Mouse (Mus musculus) CH12.LX (cell line): ENCODE results near the gene Olfr1532-ps1. TPM values are rescaled to one million over a fixed set of nuclear protein-coding genes. Genes with fewer than 3 reads are reported as not detected.

Experiments used
- DNase-seq: peaks from one replicate; pipeline ENCODE4 v3.0.0-alpha.2; 2013; ENCODE audit errors: extremely low read depth
- H3K27ac ChIP-seq: 2 replicates; pipeline ENCODE4 v1.5.1; 2012; ENCODE audit warnings: low read depth, mild to moderate bottlenecking, control low read depth, moderate library complexity; ENCODE audit not compliant: insufficient read depth
- H3K27me3 ChIP-seq: replicated peaks from 2 replicates; pipeline ENCODE3; 2012; ENCODE audit warnings: inconsistent platforms
- H3K36me3 ChIP-seq, 2 experiments: replicated peaks in 1 of 2; 2 replicates each; pipeline versions ENCODE3 to v1.6.1; 2012; ENCODE audit warnings: inconsistent platforms in 1 of 2, low read length in 1 of 2, mild to moderate bottlenecking in 1 of 2, mixed read lengths in 1 of 2, moderate library complexity in 1 of 2; ENCODE audit not compliant: control insufficient read depth in 1 of 2, insufficient read depth in 1 of 2
- H3K4me1 ChIP-seq, 2 experiments: 2 replicates each; pipeline ENCODE4 v1.6.1; 2012; ENCODE audit warnings: inconsistent platforms in 1 of 2, moderate library complexity in 1 of 2; ENCODE audit not compliant: insufficient read depth in 2 of 2, control insufficient read depth in 1 of 2
- H3K4me2 ChIP-seq: 2 replicates; pipeline ENCODE4 v1.6.1; 2012; ENCODE audit warnings: low read depth, mild to moderate bottlenecking, control low read depth; ENCODE audit not compliant: poor library complexity, insufficient read depth, severe bottlenecking
- H3K4me3 ChIP-seq, 3 experiments: fragments of 150-350 bp in 1 of 3; sonication (generic) in 1 of 3; replicated peaks in 1 of 3; 2 replicates each; pipeline versions ENCODE3 to v1.5.1; 2011 to 2012; ENCODE audit warnings: low read depth in 2 of 3, low read length in 2 of 3, mild to moderate bottlenecking in 2 of 3, moderate library complexity in 2 of 3, control low read depth in 1 of 3, improper control_type of control experiment in 1 of 3, inconsistent platforms in 1 of 3, mixed read lengths in 1 of 3; ENCODE audit not compliant: poor library complexity in 1 of 3
- H3K79me2 ChIP-seq: replicated peaks from 2 replicates; pipeline ENCODE4 v1.6.1; 2012; ENCODE audit warnings: mild to moderate bottlenecking, moderate library complexity; ENCODE audit not compliant: control insufficient read depth, poor library complexity, insufficient read depth, severe bottlenecking; ENCODE audit errors: extremely low read depth
- H3K9ac ChIP-seq: 2 replicates; pipeline ENCODE4 v1.6.1; 2012; ENCODE audit warnings: low read depth, mild to moderate bottlenecking, control low read depth, moderate library complexity; ENCODE audit not compliant: insufficient read depth
- H3K9me3 ChIP-seq: replicated peaks from 2 replicates; pipeline ENCODE3; 2012; ENCODE audit warnings: low read length, inconsistent platforms, mixed read lengths
- CHD1 ChIP-seq: IDR thresholded peaks from 2 replicates; pipeline ENCODE4 v1.6.1; 2012; ENCODE audit warnings: low read depth, low read length, improper control_type of control experiment, inconsistent platforms
- CHD2 ChIP-seq: IDR thresholded peaks from 2 replicates; pipeline ENCODE4 v1.6.1; 2011; ENCODE audit warnings: low read length, improper control_type of control experiment
- CTCF ChIP-seq, 2 experiments: IDR thresholded peaks in 1 of 2; conservative IDR thresholded peaks in 1 of 2; 2 replicates each; pipeline ENCODE4 v1.5.1; 2011 to 2012; ENCODE audit warnings: low read depth in 2 of 2, low read length in 2 of 2, improper control_type of control experiment in 1 of 2, inconsistent platforms in 1 of 2, mild to moderate bottlenecking in 1 of 2, moderate library complexity in 1 of 2
- E2F4 ChIP-seq: IDR thresholded peaks from 2 replicates; pipeline ENCODE4 v1.6.1; 2011; ENCODE audit warnings: low read depth, low read length, improper control_type of control experiment; ENCODE audit not compliant: insufficient replicate concordance
- EP300 ChIP-seq: IDR thresholded peaks from 2 replicates; pipeline ENCODE4 v1.6.1; 2011; ENCODE audit warnings: low read length, improper control_type of control experiment
- ETS1 ChIP-seq: conservative IDR thresholded peaks from 2 replicates; pipeline ENCODE4 v1.6.1; 2012; ENCODE audit warnings: low read depth, mild to moderate bottlenecking, inconsistent platforms, low read length, improper control_type of control experiment, moderate library complexity
- HCFC1 ChIP-seq: IDR thresholded peaks from 2 replicates; pipeline ENCODE4 v1.6.1; 2012; ENCODE audit warnings: low read depth, mild to moderate bottlenecking, inconsistent platforms, low read length, improper control_type of control experiment
- IRF4 ChIP-seq: IDR thresholded peaks from 2 replicates; pipeline ENCODE4 v1.6.1; 2014; ENCODE audit warnings: low read depth, mild to moderate bottlenecking, inconsistent platforms, low read length, improper control_type of control experiment
- JUN ChIP-seq: IDR thresholded peaks from 2 replicates; pipeline ENCODE4 v1.6.1; 2011; ENCODE audit warnings: low read depth, mild to moderate bottlenecking, low read length, improper control_type of control experiment, moderate library complexity; ENCODE audit not compliant: insufficient read depth
- JUND ChIP-seq: conservative IDR thresholded peaks from 2 replicates; pipeline ENCODE4 v1.6.1; 2011; ENCODE audit warnings: low read depth, low read length, improper control_type of control experiment
- KAT2A ChIP-seq: IDR thresholded peaks from 2 replicates; pipeline ENCODE4 v1.6.1; 2012; ENCODE audit warnings: low read length, improper control_type of control experiment, inconsistent platforms; ENCODE audit not compliant: insufficient replicate concordance
- MAFK ChIP-seq: IDR thresholded peaks from 2 replicates; pipeline ENCODE4 v1.6.1; 2011; ENCODE audit warnings: low read length, improper control_type of control experiment; ENCODE audit not compliant: insufficient replicate concordance
- MAX ChIP-seq: IDR thresholded peaks from 2 replicates; pipeline ENCODE4 v1.6.1; 2011; ENCODE audit warnings: low read length, improper control_type of control experiment
- MAZ ChIP-seq: IDR thresholded peaks from 2 replicates; pipeline ENCODE4 v1.6.1; 2012; ENCODE audit warnings: low read depth, mild to moderate bottlenecking, inconsistent platforms, low read length, improper control_type of control experiment, moderate library complexity
- MEF2A ChIP-seq: IDR thresholded peaks from 2 replicates; pipeline ENCODE4 v1.6.1; 2014; ENCODE audit warnings: low read depth, mild to moderate bottlenecking, inconsistent platforms, low read length, improper control_type of control experiment, borderline replicate concordance
- MXI1 ChIP-seq: IDR thresholded peaks from 2 replicates; pipeline ENCODE4 v1.6.1; 2011; ENCODE audit warnings: mild to moderate bottlenecking, low read depth, low read length, improper control_type of control experiment
- MYC ChIP-seq: IDR thresholded peaks from 2 replicates; pipeline ENCODE4 v1.6.1; 2011; ENCODE audit warnings: low read depth, mild to moderate bottlenecking, improper control_type of control experiment, low read length
- NELFE ChIP-seq: IDR thresholded peaks from 2 replicates; pipeline ENCODE4 v1.6.1; 2011; ENCODE audit warnings: low read depth, low read length, improper control_type of control experiment
- PAX5 ChIP-seq: IDR thresholded peaks from 2 replicates; pipeline ENCODE4 v1.6.1; 2012; ENCODE audit warnings: low read length, inconsistent platforms, mixed read lengths
- POLR2A ChIP-seq: IDR thresholded peaks from 2 replicates; pipeline ENCODE4 v1.6.1; 2011; ENCODE audit warnings: low read depth, mild to moderate bottlenecking, improper control_type of control experiment, low read length
- RAD21 ChIP-seq: IDR thresholded peaks from 2 replicates; pipeline ENCODE4 v1.6.1; 2011; ENCODE audit warnings: low read depth, mild to moderate bottlenecking, low read length, improper control_type of control experiment, moderate library complexity
- SIN3A ChIP-seq: IDR thresholded peaks from 2 replicates; pipeline ENCODE4 v1.6.1; 2012; ENCODE audit warnings: low read length, improper control_type of control experiment, inconsistent platforms
- SMC3 ChIP-seq: IDR thresholded peaks from 2 replicates; pipeline ENCODE4 v1.6.1; 2011; ENCODE audit warnings: low read depth, low read length, improper control_type of control experiment
- UBTF ChIP-seq: IDR thresholded peaks from 2 replicates; pipeline ENCODE4 v1.6.1; 2012; ENCODE audit warnings: low read depth, mild to moderate bottlenecking, inconsistent platforms, low read length, improper control_type of control experiment, moderate library complexity
- ZC3H11A ChIP-seq: IDR thresholded peaks from 2 replicates; pipeline ENCODE4 v1.6.1; 2012; ENCODE audit warnings: low read depth, mild to moderate bottlenecking, inconsistent platforms, low read length, improper control_type of control experiment
- ZKSCAN1 ChIP-seq: IDR thresholded peaks from 2 replicates; pipeline ENCODE4 v1.6.1; 2012; ENCODE audit warnings: low read depth, inconsistent platforms, low read length, improper control_type of control experiment, borderline replicate concordance
- ZMIZ1 ChIP-seq: IDR thresholded peaks from 2 replicates; pipeline ENCODE4 v1.6.1; 2012; ENCODE audit warnings: low read depth, mild to moderate bottlenecking, inconsistent platforms, low read length, improper control_type of control experiment
- ZNF384 ChIP-seq: IDR thresholded peaks from 2 replicates; pipeline ENCODE4 v1.6.1; 2012; ENCODE audit warnings: low read depth, low read length, improper control_type of control experiment, inconsistent platforms
- dilution Hi-C: fragments of 300-500 bp; cut with MboI; formaldehyde crosslinking; loops from 2 replicates; pipeline ENCODE4 v1.14.3; 2020; ENCODE audit warnings: low sequenced_read_pairs; ENCODE audit not compliant: extremely low pct_unique_long_range_greater_than_20kb, extremely low pct_ligation_motif_present
- in situ Hi-C: fragments of 300-500 bp; cut with MboI; formaldehyde crosslinking; loops from 3 replicates; pipeline ENCODE4 v1.14.3; 2019; ENCODE audit warnings: low sequenced_read_pairs, low pct_ligation_motif_present, low pct_unique_long_range_greater_than_20kb, mixed read lengths
- polyA plus RNA-seq: library from polyadenylated mRNA; unstranded; fragments of >175 nt; gene quantifications from 2 replicates; pipeline ENCODE4 v1.2.1, GENCODE M21; 2012; ENCODE audit warnings: low read depth; ENCODE audit not compliant: insufficient read length
- total RNA-seq, 2 experiments: library from RNA; depleted of rRNA; stranded (reverse); fragments of 300-350 nt in 1 of 2; fragments of >200 nt in 1 of 2; gene quantifications; 2 replicates each; pipeline ENCODE4 v1.2.3; 2012 to 2014

Olfr1532-ps1 gene
- total RNA-seq (2012; rRNA removed) (not detected in 2 replicates), total RNA-seq (2014; rRNA removed) (not detected in 2 replicates), polyA plus RNA-seq (not detected in 2 replicates)

DNA sequence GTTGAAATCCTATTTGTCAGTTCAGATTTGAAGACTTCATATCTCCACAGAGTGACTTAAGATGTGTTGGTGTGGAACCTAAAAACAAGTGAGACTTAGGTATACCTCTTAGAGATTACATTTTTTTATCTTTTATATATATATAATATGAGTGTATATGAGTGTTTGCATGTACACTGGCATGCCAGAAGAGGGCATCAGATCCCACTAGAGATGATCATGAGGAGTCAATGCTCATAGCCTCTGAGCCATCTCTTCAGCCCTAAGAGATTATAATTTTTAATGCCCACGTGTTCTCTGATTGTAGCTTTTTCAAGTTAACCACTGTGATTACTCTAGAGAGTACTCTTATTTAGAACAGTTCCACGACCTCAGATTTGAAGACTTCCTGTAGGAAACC, at the start of gene Olfr1532-ps1:
Gene Olfr1532-ps1 (plus strand): TSS at position 326 of the 400 bp plus-strand sequence.
- Histone ChIP-seq H3K4me1 (no peaks in the 10 kb centered on the region), H3K36me3 (no peaks in the 10 kb centered on the region), H3K9ac (no peak within 1 kb of the TSS), H3K4me2 (no peak within 1 kb of the TSS), H3K79me2 (no peaks in the 10 kb centered on the region), H3K4me3 (no peak within 1 kb of the TSS), H3K9me3 (no peaks in the 10 kb centered on the region), H3K27me3 (no peaks in the 10 kb centered on the region), H3K27ac (no peak within 1 kb of the TSS)
- TF ChIP-seq ETS1 (no peak), RAD21 (peak; percentile 26), MXI1 (no peak), PAX5 (no peak), NELFE (no peak), CTCF (conservative IDR thresholded peaks at IDR 0.05 in 1 of 2, IDR thresholded peaks at IDR 0.05 in 1 of 2; ENCODE audit: low read depth in 2 of 2, low read length in 2 of 2) (peak; percentile 10 to 53; a peak in 2 of 4 replicates), SMC3 (peak; percentile 53), ZKSCAN1 (no peak)
- dilution Hi-C loops (no loop called here), in situ Hi-C loops (no loop called here)
- DNase-seq, result peak; percentile 17

DNA sequence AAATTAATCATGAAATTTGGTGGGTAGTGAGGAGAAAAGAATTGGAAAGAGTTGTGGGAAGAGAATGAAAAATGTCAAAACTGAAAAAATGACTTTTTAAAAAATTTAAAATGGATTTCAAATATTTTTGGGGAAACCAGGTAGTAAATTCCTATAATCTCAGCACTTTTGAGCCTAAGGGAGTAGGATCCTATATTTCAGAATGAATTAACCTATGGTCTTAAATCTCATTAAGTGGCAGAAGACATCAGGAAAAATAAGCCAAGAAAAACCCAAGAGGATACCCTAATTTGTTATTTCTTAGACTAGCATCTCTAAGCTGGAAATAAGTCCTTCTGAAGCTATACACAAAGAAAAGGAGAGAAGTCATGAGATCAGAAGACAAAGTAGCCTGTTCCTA, 44.9 kb upstream of the Olfr1532-ps1 start, which contains the start of gene Olfr704:
Gene Olfr704 (plus strand): TSS at position 301 of the 400 bp plus-strand sequence.
- H3K9ac ChIP-seq, result no peak within 1 kb of the TSS
- dilution Hi-C loops, result no loop called here
- H3K4me3 ChIP-seq, result no peak within 1 kb of the TSS

DNA sequence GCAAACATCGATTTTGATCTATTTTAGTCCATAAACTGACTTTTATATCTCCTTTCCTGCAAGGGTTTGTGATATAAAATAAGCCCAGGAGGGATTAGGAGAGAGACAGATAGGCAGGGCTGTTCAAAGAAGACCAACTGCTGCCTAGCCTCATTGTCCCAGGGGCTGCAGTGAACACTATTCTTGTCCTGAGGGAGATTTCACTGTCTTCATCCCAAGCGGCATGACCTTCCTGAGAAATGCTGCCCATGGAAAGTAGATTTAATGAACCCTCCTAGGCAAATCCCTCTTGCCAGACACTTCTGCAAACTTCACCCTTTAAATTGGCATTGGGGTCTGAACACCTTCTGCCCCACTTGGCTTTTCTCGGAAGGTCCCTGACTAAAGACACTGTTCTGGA, 31.0 kb upstream of the Olfr1532-ps1 start, which contains the start of gene Olfr705:
Gene Olfr705 (minus strand): TSS at position 101 of the 400 bp plus-strand sequence.
- Histone ChIP-seq H3K27me3 (no peaks in the 10 kb centered on the region), H3K9me3 (no peaks in the 10 kb centered on the region), H3K4me2 (no peak within 1 kb of the TSS), H3K4me3 (no peak within 1 kb of the TSS), H3K79me2 (no peaks in the 10 kb centered on the region), H3K4me1 (no peaks in the 10 kb centered on the region), H3K27ac (no peak within 1 kb of the TSS), H3K36me3 (no peaks in the 10 kb centered on the region), H3K9ac (no peak within 1 kb of the TSS)
- no peak for DNase-seq
- in situ Hi-C loops, result no loop called here
- dilution Hi-C loops, result no loop called here
- TF ChIP-seq PAX5, result no peak
- no peak for TF ChIP-seq POLR2A
- TF ChIP-seq JUND, result no peak
- no peak for TF ChIP-seq E2F4
- no peak for TF ChIP-seq RAD21
- TF ChIP-seq JUN, result no peak
- no peak for TF ChIP-seq MXI1
- no peak for TF ChIP-seq CHD2
- TF ChIP-seq ZNF384, result no peak
- TF ChIP-seq IRF4, result no peak
- TF ChIP-seq SIN3A, result no peak
- TF ChIP-seq ZMIZ1, result no peak
- no peak for TF ChIP-seq CHD1
- no peak for TF ChIP-seq ZC3H11A
- TF ChIP-seq MEF2A, result no peak
- no peak for TF ChIP-seq KAT2A
- no peak for TF ChIP-seq ZKSCAN1
- no peak for TF ChIP-seq MAFK

More for the DNA sequence above, 44.9 kb upstream of the Olfr1532-ps1 start, which contains the start of gene Olfr704:
- TF ChIP-seq MYC (no peak), MAZ (no peak), E2F4 (no peak), UBTF (no peak), IRF4 (no peak), ZMIZ1 (no peak), HCFC1 (no peak), SMC3 (no peak), RAD21 (no peak), CHD2 (no peak), MAX (no peak), NELFE (no peak), EP300 (no peak)
- no peaks in the 10 kb centered on the region for H3K79me2 ChIP-seq
- in situ Hi-C loops, result no loop called here
- no peaks in the 10 kb centered on the region for H3K27me3 ChIP-seq
- H3K4me2 ChIP-seq, result no peak within 1 kb of the TSS
- no peak for DNase-seq
- H3K9me3 ChIP-seq, result no peaks in the 10 kb centered on the region
- no peaks in the 10 kb centered on the region for H3K4me1 ChIP-seq
- no peaks in the 10 kb centered on the region for H3K36me3 ChIP-seq
- no peak within 1 kb of the TSS for H3K27ac ChIP-seq
